Mouse (Mus musculus) monocyte, adult 5-6 weeks (primary cell): ENCODE data around the gene Ngf. TPM values are rescaled to one million over a fixed set of nuclear protein-coding genes. Genes with fewer than 3 reads are reported as not detected.

Source experiments
- ATAC-seq: fragments of 153-309, 156-312 bp; replicated peaks from 2 replicates; pipeline ENCODE4 v1.8.0; 2017; ENCODE audit warnings: mild to moderate bottlenecking; ENCODE audit not compliant: low TSS enrichment, insufficient number of reproducible peaks, severe bottlenecking, poor library complexity, low FRiP score
- total RNA-seq: library from RNA; stranded (forward); fragments of 200-1000, 200-491, 200-594 nt; gene quantifications from 3 replicates; pipeline ENCODE4 v1.2.3, GENCODE M21; 2017

Ngf gene
- total RNA-seq, 1 experiment from 2014 or later = not detected

DNA sequence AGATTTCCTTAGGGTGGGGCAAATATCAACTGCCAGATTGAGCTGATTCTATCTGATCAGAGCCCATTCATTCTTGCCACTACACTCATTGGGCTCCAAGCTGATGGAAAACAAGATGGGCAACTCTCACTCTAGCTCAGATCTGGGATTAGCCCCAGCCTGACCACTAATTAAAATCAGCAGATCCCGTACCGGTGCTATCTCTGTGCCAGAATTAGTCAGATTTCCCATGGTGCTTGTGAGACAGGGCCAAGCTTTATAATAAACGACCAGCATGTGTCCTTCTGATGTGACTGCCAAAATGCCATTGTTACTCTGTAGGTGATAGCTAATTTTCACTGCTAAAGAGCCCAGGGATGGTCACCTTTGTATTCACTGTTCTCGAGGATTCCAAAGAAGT lies 31.5 kb downstream of the Ngf start:
- ATAC-seq = no peak

DNA sequence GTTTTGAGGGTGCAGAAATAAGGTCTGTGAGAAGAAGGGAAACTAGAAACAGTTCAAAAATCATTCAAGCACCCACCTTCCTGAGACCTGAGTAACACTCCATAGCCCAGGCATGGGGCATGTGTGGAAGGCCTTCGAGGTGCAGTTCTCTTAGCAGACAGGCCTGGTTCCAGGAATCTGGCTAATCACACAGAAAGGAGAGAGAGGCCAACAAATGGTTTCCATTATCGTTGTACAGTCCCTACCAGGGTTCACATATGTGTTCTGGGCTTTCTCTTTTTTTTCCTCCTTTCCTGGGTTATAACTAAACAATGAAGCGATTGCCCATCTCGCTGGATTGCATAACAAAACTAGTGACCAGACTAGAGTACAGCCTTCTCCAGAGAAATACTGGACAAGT lies 35.4 kb downstream of the Ngf start:
- ATAC-seq = no peak

DNA sequence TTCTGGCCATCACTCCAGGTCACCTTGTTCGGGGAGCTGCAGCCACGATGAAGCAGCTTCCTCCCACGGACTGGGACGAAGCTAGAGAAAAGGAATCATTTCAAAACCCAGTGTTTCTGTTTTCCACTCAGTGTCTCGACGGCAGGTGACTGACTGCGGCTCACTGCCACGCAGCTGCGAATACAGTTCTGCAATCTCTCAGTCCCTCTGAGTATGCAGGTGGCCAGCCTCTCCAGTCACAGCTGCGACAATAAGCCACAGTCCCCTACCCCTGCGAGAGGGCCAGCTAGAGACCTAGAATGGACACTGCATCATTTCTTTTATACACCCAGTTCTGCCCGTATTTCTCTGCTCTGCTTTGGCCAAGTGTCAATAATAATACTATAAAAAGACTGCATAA lies 36.3 kb downstream of the Ngf start:
- ATAC-seq = no peak

DNA sequence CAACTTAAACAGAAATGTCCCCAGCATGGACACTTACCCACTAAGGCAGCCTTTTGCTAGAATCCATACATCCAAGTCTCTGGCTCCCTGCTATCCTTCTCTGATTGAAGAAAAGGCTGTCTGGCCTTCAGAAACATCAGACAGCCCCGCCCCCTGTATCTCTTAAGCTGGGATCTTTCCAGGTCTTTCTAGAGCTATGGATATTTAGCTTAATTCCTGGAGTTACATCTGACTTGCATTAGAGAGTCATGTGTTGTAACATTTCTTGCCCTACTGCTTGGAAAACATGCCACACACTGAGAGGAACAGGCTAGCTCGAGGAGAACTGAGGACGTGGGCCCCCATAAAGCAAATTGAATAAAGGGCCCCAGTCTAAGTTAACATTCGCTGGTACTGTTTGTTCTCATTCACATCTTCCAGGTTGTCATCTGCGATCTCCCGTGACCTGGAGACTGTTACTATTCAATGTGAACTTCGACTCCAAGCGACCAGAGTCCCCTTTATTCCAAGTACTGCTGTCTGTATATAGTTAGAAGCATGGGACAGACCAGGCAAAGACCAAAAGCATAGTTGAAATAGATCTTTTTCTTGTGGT lies 38.0 kb downstream of the Ngf start:
- no peak for ATAC-seq

DNA sequence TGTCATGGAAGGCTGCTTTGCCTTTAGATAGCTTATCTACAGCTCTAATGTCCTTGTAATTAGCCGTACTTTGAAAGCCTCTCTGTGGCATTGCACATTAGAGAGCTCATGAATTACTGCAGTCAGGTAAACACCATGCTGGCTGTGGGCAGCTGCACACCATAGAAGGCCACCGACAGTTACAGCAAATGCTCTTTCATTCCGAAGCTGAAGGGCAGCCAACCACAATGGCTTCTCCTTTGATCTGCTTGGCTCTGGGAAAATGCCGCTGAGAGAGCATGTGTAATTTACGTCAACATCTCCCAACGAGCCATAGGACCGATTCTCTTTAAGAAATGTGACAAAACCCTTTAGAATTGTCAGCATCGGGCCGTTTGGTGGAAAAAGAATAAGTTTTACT lies 38.7 kb downstream of the Ngf start:
- no peak for ATAC-seq

DNA sequence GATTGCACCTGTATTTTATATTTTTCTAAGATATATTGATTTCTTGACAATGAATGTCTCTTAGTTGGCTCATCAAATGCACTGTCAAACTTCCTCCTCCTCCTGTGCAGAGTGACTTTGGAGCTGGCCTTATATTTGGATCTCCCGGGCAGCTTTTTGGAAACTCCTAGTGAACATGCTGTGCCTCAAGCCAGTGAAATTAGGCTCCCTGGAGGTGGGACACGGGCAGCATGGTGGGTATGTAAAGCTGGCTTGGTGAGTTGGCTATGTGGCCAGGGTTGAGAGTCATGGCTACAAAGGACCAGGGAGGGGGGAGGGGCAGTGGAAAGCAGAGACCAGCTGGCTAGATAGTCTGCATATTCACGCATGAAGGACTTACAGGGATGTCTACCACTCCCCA lies 39.9 kb downstream of the Ngf start:
- ATAC-seq = no peak

DNA sequence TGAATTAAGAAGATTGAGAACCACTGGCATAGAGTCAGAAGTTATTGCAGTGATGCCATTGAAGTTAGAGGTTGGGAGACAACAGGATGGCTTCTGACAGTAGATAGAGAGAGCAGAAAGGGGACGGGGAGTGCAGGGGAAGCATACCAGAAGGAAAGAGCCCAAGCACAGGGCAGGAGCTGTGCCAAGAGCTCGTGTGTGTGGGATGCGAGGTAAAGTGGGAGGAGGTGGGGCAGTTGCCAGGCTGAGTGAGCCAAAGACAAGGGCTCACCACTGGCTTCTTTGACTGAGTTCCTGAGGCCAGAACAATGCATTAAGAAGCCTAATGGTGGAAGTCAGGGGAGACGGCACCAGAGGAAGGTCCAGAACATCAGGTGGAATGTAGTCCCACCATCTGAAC lies 47.2 kb downstream of the Ngf start:
- no peak for ATAC-seq

DNA sequence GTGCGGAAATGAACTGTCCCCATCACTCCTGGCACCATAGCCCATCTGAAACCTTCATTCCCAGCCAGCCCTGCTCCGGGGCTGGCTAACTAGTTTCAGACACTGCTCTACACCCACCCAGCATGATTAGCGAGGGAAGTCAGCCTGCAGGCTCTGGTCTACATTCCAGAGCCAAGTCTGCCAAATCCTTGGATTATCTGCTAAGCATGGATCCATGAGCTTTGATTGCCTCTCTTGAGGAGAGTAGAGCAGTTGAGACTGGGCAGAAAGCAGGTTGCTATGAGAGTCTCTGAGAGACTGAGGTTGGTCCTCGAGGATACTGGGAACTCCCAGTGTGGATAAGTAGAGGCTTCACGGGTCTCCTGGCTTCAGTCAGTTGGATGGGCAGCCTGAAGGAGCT lies 51.3 kb downstream of the Ngf start:
- ATAC-seq = no peak

DNA sequence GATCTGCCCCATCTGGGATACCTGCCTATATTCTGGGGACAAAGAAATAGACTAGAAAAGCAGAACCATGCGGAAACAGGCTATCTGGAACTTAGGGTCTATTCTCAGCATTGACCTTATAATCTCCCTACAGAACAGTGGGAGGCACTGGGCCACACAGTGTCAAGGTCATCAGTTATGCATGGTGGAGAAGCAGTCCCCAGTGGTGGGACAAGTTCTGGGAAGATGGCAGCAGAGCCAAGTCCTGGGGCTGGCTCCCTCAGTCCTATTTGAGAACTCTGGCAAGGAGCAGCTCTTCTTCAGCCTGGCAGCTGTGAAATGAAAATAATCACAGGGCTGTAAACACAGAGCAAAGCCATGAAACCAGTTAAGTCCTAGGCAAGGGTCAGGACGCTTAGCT lies 54.0 kb downstream of the Ngf start:
- ATAC-seq = no peak

DNA sequence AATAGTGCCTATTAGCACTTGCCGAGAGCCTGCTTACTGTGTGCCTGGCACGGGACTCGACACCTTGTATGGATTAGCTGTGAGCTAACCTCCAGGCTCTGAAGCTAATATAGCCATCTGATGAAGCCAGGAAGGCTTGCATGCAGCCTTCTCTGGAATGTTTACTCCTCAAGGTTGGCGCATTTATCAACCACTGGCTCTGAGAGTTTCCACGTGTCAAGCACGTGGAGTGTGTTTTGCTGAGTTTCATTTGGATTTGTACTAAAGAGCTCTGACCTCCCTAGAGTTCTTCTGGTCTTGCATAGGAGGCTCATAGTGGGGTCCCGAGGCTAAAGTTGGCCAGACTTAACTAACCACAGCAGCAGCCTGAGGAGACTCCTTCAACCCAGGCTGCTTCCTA lies 55.2 kb downstream of the Ngf start:
- ATAC-seq = no peak

DNA sequence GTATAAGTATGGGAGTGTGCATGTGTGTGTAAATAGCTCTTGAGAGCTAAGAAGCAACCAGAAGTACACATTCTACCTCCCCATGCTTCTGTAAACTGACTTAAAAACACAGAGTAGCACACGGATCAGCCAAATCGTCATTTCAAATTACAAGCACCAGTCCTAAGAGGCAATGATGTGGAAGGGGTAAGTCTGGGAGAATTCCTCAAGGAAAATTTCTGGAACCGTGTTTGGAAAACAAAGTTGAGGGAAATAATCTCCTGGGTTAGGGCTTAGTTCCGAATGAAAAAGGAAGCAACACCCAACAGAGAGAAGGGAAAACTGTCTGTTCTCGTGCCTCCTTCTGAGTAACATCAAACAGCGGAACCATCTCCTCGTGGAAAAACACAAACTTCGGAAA lies 56.1 kb downstream of the Ngf start:
- no peak for ATAC-seq

DNA sequence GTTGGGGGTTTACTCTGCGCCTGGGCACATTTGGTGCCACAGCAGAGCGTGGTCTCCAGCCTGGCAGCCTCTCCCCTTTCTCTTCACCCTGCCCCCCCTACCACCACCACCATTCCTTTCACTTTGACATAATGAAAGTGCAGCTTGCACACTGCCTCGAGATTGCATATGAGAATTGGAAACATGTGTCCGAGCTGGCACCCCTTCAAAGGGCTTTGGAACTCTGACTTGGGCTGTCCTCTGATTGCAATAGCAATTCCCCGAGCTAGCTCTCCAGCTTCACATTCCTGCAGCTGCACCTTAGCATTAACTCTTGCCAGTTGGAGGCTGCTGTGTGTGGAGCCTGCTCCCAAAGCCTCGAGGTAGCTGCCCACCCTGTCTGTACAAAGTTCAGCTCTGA lies 56.8 kb downstream of the Ngf start:
- ATAC-seq = no peak

DNA sequence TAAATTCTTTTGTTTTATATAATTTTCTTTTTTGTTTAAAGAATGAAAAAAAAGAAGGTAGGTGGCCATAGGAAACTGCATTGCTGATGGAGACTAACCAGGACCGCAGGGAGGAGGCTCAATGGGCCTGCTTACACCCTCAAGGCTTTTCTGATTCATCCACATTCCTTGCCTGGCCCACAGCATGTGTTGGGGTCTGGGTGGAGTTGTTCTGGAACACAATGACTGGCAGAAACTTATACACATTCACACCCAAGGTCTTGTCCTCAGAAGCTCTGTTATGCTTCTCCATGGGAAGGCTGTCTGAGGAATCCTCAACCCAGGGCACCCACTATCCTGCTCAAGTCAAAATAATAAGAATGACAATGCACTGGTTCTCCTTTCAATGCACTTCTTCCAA lies 65.0 kb downstream of the Ngf start:
- no peak for ATAC-seq

DNA sequence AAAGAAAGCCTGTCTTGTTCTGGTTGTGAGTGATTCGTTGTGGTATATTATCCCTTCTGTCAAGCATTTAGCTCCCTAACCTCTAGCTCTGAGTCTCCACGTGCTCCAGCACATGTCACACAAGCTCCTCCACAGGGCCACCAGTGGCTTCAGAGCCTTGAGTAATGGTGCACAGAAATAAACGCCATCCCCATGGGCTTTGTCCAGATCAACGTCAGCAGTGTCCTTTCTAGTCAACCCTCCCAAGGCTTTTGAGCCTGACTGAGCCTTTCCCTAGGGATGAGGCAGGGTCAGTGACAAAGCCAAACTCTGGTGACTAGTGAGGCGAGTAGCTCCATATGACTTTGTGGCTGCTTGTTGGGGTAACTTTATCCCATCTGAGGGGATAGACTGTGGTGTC lies 73.9 kb downstream of the Ngf start:
- no peak for ATAC-seq

DNA sequence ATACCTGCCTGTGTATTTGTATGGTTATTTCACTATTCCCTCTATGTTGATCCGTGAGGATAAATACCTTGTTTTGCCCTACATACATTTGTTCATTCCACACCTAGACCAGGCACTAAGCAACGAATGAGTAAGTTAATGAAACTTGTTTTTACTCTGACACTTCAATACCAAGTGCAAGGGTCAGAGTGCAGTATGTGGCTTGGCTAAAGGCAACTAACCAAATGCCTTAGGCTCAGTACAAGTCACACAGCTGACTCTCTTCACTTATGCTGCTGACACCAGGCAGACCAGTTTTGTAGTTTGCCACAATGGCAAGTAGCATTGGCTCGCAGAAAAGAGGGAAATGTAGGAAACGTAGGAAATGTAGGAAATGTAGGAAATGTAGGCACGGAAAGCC lies 77.8 kb downstream of the Ngf start:
- ATAC-seq = no peak

DNA sequence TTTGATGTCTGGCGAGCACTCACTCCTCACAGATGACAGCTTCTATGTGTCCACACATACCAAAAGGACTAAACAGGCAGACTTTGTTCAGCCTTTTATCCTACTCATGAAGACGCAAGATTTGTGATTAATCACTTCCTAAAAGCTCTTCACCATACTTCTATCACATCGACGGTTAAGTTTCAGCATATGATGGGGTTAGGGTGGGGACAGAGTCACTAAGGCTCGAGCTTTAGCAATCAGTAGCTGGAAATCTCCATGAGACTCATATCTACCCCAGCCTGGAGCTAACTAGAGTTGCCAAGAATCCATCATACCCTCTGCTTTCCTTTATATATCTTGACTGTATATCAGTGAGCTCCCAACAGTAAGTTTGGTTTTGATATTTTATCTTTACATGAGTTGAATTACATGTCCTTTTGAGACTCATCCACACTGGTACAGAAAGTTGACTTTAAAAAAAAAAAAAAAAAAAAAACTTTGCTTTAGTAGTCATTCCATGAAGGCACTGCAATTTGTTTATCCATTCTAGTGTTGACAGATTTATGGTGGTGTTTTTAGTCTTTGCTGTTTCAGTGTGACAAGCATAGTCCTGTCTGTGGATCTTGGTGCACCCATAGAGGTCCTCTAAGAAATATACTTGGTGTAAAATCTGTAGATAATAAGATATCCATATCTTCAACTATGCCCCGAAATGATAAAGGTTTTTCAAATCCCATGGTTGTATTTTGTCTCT lies 84.4 kb downstream of the Ngf start:
- ATAC-seq = no peak

DNA sequence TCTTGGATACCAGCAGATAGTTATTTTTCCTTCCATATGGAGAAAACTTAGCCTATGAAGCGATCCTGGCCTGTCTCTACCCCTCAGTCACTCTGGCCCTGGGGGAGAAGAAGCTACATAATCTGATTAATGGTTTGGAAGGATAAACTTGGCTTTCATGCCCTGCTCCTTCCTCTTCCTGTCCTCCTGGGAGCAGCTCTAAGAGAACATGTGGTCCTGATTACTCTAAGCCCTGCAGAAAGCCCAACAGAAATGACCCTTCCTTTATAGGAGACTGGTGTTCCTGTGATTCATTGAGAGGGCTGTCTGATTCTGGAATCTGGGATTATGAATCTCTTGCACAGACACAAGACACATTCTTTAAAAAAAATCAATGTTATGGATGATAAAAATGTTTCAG lies 86.4 kb downstream of the Ngf start:
- ATAC-seq = no peak

DNA sequence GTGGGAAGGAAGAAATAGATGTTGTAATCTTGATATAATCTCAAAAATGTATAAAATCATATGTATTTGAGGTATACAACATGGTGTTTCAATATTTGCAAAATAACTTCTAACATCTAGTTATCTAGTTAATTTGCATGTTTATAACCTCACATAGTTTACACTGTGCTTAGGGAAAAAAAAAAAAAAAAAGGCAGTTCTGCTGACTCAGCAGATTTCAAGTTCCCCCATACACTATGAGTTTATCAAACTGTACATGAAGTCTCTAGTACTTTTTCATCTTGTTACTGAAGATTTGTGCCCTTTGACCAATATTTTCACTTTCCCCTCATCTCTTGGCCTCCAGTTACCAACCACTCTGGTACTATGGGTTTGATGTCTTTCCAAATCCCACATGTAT lies 86.9 kb downstream of the Ngf start:
- no peak for ATAC-seq
